ENCODE assay signal across 8 mouse cellular contexts in genomic region chr9:120690961-120691941, GRCm38 (mm10).
DNase-seq lines count a peak whose midpoint lies in the region; ATAC-seq lines count a peak whose summit lies in the region.

No protein-coding gene starts in this region.

- H3K36me3 ChIP-seq in hindbrain, embryonic 15.5 days, result no peaks in the 10 kb centered on the region

- no peak overlapping the region for H3K4me3 ChIP-seq in hindbrain, embryonic 15.5 days

- H3K27ac ChIP-seq in hindbrain, embryonic 15.5 days (replicated peaks), result peak overlapping the region; percentile 80

- no peak overlapping the region for H3K9ac ChIP-seq in hindbrain, embryonic 15.5 days

- peaks cover 36% of the 10 kb centered on the region for H3K4me1 ChIP-seq in hindbrain, embryonic 15.5 days (replicated peaks)

- ATAC-seq in activated CD4-positive, CD25-positive, alpha-beta regulatory T cell, adult 4 months, result peak; percentile 86
- peak; percentile 97 for ATAC-seq in common myeloid progenitor, adult 5-6 weeks (replicated peaks; ENCODE audit: low read depth, poor library complexity, severe bottlenecking)
- ATAC-seq in hindbrain, embryonic 15.5 days (ENCODE audit: low FRiP score, low read depth), result peak; percentile 82

- WGBS in hindbrain, embryonic 15.5 days, result 3% methylated on average over 30 of the region's 30 CpGs

- H3K27me3 ChIP-seq in hindbrain, embryonic 15.5 days, result no peaks in the 10 kb centered on the region

- no peaks in the 10 kb centered on the region for H3K9me3 ChIP-seq in hindbrain, embryonic 15.5 days

- peak overlapping the region; percentile 43 for H3K4me2 ChIP-seq in hindbrain, embryonic 15.5 days

- DNase-seq in gastrocnemius, adult 8-10 months (ENCODE audit: low spot score in 2 of 2), result peak; percentile 74 to 85
- peak; percentile 57 for DNase-seq in left cerebral cortex, adult 11 months (ENCODE audit: low spot score)
- peak; percentile 92 for DNase-seq in lung, postnatal 36 days
- peak; percentile 75 for DNase-seq in right cerebral cortex, adult 18-20 months
- DNase-seq in urinary bladder, postnatal 10 days (ENCODE audit: low spot score), result peak; percentile 43
